Mouse (Mus musculus) lung, adult 2 months (tissue): Measurements from ENCODE around the gene Orm2. TPM values are rescaled to one million over a fixed set of nuclear protein-coding genes. Genes with fewer than 3 reads are reported as not detected.

Experiments used
- DNase-seq: peaks from one replicate; pipeline ENCODE4 v3.0.0; 2022
- H3K4me1 ChIP-seq: fragments of 200-500 bp; 2 replicates; pipeline ENCODE4 v1.6.1; 2011; ENCODE audit warnings: low read length; ENCODE audit not compliant: control insufficient read depth, insufficient read depth
- H3K4me3 ChIP-seq: fragments of 200-500 bp; replicated peaks from 2 replicates; pipeline ENCODE3; 2011; ENCODE audit warnings: low read depth, mild to moderate bottlenecking, control low read depth, low read length; ENCODE audit errors: extremely low read depth
- CTCF ChIP-seq: fragments of 200-500 bp; IDR thresholded peaks from 2 replicates; pipeline ENCODE4 v1.5.1; 2011; ENCODE audit warnings: mild to moderate bottlenecking, low read length, control low read depth; ENCODE audit not compliant: insufficient read depth
- POLR2A ChIP-seq: fragments of 200-500 bp; IDR thresholded peaks from 2 replicates; pipeline ENCODE4 v1.6.1; 2011; ENCODE audit warnings: low read depth, mild to moderate bottlenecking, control low read depth, low read length, borderline replicate concordance; ENCODE audit errors: extremely low read depth
- WGBS: fragments of 180-500 bp; shearing (Covaris S2); methylation state at CpG from one replicate; pipeline ENCODE4 v1.1.7; 2018; 5-methylcytosine and 5-hydroxymethylcytosine counted together
- polyA plus RNA-seq: library from polyadenylated mRNA; depleted of rRNA; stranded (reverse); fragments of >200 nt; gene quantifications from 2 replicates; pipeline ENCODE4 v1.2.3, GENCODE M21; 2012

The Orm2 gene
- polyA plus RNA-seq, 1 experiment: 0.45 TPM

DNA sequence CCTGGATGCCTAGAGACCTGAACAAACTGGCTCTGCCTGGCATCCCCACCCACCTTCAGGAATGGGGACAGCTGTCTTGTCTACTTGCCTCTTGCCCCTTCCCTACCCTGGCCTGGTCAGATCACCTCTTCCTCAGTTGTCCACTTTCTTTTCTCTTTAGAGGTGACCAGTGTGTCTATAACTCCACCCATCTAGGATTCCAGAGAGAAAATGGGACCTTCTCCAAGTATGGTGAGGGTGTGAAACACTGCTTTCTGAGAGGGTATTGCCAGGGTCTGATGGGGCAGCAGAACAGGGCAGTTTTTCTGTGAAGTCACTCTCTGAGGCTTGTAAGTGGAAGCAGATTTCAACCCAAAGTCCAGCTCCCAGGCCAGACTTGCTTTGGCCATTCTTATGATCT, 17.0 kb upstream of the Orm2 start:
- TF ChIP-seq POLR2A (no peak), CTCF (no peak)
- DNase-seq: no peak
- H3K4me3 ChIP-seq: no peak overlapping the region
- H3K4me1 ChIP-seq: no peaks in the 10 kb centered on the region

GRCm38 (mm10) chr4:63346659-63347058, 15.6 kb upstream of the Orm2 start:
- Histone ChIP-seq H3K4me3 (no peak overlapping the region), H3K4me1 (no peaks in the 10 kb centered on the region)
- 80% methylated on average over 4 of the region's 4 CpGs for WGBS
- no peak for DNase-seq
- no peak for TF ChIP-seq POLR2A
- TF ChIP-seq CTCF: no peak

DNA sequence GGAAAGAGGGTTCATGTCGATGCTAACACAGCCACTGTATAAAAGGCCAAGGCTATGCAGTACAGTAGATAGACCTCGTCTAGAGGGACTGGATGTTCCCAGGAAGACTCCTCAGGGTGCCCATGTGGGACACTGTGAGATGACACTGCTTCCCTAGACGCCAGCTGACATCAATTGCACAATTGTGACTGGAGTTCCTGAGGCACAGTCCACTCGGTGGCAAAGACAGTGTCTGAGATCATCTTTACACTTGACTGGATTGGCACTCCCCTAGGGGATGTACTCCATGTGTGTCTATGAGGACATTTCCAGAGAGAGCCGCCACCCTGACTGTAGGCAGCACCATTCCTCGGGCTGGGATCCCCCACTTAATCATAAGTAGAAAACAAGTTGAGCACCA, 13.7 kb upstream of the Orm2 start:
- Histone ChIP-seq H3K4me1 (no peaks in the 10 kb centered on the region), H3K4me3 (no peak overlapping the region)
- no peak for DNase-seq
- WGBS: 73% methylated on average over 6 of the region's 6 CpGs
- no peak for TF ChIP-seq CTCF
- TF ChIP-seq POLR2A: no peak

- Histone ChIP-seq H3K4me1 (no peaks in the 10 kb centered on the region; the same call in 1 of the 2 replicates), H3K4me3 (no peak within 1 kb of the TSS)
- WGBS: 49% methylated on average over 4 of the region's 4 CpGs
- DNase-seq: no peak
- TF ChIP-seq POLR2A (no peak), CTCF (no peak)
These were observed 6.2 kb upstream of the Orm2 start, which contains the start of gene Orm3 for GRCm38 (mm10) chr4:63355877-63356665. Orm3 (plus strand) TSS chr4:63356162.

GRCm38 (mm10) chr4:63356981-63357570, 5.2 kb upstream of the Orm2 start:
- WGBS: 62% methylated on average over 2 of the region's 2 CpGs
- Histone ChIP-seq H3K4me1 (no peaks in the 10 kb centered on the region; the same call in 1 of the 2 replicates), H3K4me3 (no peak overlapping the region)
- TF ChIP-seq POLR2A (no peak), CTCF (no peak)
- no peak for DNase-seq

- Histone ChIP-seq H3K4me3 (no peak overlapping the region), H3K4me1 (no peaks in the 10 kb centered on the region; the same call in 1 of the 2 replicates)
- no peak for DNase-seq
- TF ChIP-seq CTCF: no peak
- no peak for TF ChIP-seq POLR2A
- WGBS: 75% methylated on average over 6 of the region's 6 CpGs
These were observed 2.4 kb upstream of the Orm2 start for GRCm38 (mm10) chr4:63359861-63360260.

- DNase-seq: peak; percentile 87
- Histone ChIP-seq H3K4me1 (no peaks in the 10 kb centered on the region), H3K4me3 (no peak overlapping the region)
- TF ChIP-seq CTCF: peak; percentile 100
- TF ChIP-seq POLR2A: no peak
- 13% methylated on average over 4 of the region's 4 CpGs for WGBS
These were observed 6.3 kb downstream of the Orm2 start for GRCm38 (mm10) chr4:63368577-63368976.

- no peak for DNase-seq
- no peak for TF ChIP-seq POLR2A
- TF ChIP-seq CTCF: no peak
- WGBS: 67% methylated on average over 7 of the region's 7 CpGs
- no peaks in the 10 kb centered on the region for H3K4me1 ChIP-seq
- no peak overlapping the region for H3K4me3 ChIP-seq
These were observed 8.6 kb downstream of the Orm2 start for GRCm38 (mm10) chr4:63370897-63371296.

DNA sequence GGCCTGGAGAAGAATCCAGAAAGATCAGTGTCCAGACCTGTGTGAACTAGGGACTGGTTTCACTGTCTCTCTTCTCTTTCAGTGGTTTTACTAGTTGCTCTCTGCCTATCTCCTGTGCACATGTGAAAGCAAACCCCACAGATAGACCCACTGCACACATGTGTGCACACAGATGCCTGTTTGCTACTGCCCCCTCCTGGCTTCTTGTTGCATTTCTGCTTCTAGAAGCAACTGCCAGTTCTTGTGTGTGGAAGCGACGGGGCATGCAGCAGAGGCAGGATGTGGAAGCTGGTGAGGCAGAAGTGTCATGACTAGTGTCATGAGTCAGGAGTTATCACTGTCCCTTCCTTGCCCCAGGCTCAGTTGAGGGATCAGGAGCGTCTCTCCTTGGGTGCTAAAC, 9.6 kb downstream of the Orm2 start:
- Histone ChIP-seq H3K4me1 (no peaks in the 10 kb centered on the region), H3K4me3 (no peak overlapping the region)
- WGBS: 41% methylated on average over 3 of the region's 3 CpGs
- DNase-seq: no peak
- TF ChIP-seq POLR2A (no peak), CTCF (peak; percentile 57)

GRCm38 (mm10) chr4:63373404-63373803, 11.2 kb downstream of the Orm2 start:
- H3K4me1 ChIP-seq: no peaks in the 10 kb centered on the region
- TF ChIP-seq POLR2A (no peak), CTCF (no peak)
- WGBS: 97% methylated on average over 8 of the region's 8 CpGs
- DNase-seq: no peak
- H3K4me3 ChIP-seq: no peak overlapping the region
